Comparison of ENCODE assay signal across 17 mouse cellular contexts in genomic region chr12:31755885-31756755, GRCm38 (mm10). TPM values are rescaled to one million over a fixed set of nuclear protein-coding genes. Genes with fewer than 3 reads are reported as not detected.
DNase-seq lines count a peak whose midpoint lies in the region; ATAC-seq lines count a peak whose summit lies in the region.
"Had no signal": no experiment of that assay in that cellular context is flagged by ENCODE, and none has a peak within 500 bp of the region (broad histone marks: within the 10 kb centered on the region; RNA-seq: fewer than 3 reads in every experiment).

No protein-coding gene starts in this region.

- no peak for ATAC-seq in intestine, embryonic 15.5 days
- ATAC-seq in kidney, embryonic 14.5 days (ENCODE audit: low FRiP score, low TSS enrichment) = no peak
- ATAC-seq: hindbrain, embryonic 16.5 days; midbrain, embryonic 13.5 days had no signal

- intact Hi-C loops in left cerebral cortex, postnatal 14 days (cut with DNase I) = no loop called here

- no peak overlapping the region for H3K4me2 ChIP-seq in intestine, embryonic 15.5 days (replicated peaks)
- no peak overlapping the region for H3K4me2 ChIP-seq in kidney, embryonic 14.5 days (replicated peaks; ENCODE audit: low read depth, low read length)
- H3K4me2 ChIP-seq: liver, embryonic 15.5 days; midbrain, embryonic 13.5 days; neural tube, embryonic 12.5 days; stomach, embryonic 15.5 days had no signal

- no peaks in the 10 kb centered on the region; the same call in 1 of the 2 replicates for H3K4me1 ChIP-seq in intestine, embryonic 15.5 days (replicated peaks)
- H3K4me1 ChIP-seq in kidney, embryonic 14.5 days (ENCODE audit: control insufficient read depth, insufficient read depth, low read length) = no peaks in the 10 kb centered on the region
- H3K4me1 ChIP-seq: limb, embryonic 10.5 days; liver, embryonic 15.5 days; neural tube, embryonic 12.5 days; stomach, embryonic 15.5 days had no signal

- H3K27me3 ChIP-seq in intestine, embryonic 15.5 days (replicated peaks) = no peaks in the 10 kb centered on the region
- no peaks in the 10 kb centered on the region for H3K27me3 ChIP-seq in kidney, embryonic 14.5 days (ENCODE audit: control insufficient read depth, insufficient read depth, low read length)
- H3K27me3 ChIP-seq: liver, embryonic 15.5 days; midbrain, embryonic 13.5 days; neural tube, embryonic 12.5 days; stomach, embryonic 15.5 days had no signal

- H3K9me3 ChIP-seq in intestine, embryonic 15.5 days = no peaks in the 10 kb centered on the region
- no peaks in the 10 kb centered on the region for H3K9me3 ChIP-seq in kidney, embryonic 14.5 days (ENCODE audit: control insufficient read depth, low read length)
- H3K9me3 ChIP-seq: G1E; limb, embryonic 10.5 days; liver, embryonic 15.5 days; midbrain, embryonic 13.5 days; neural tube, embryonic 12.5 days; stomach, embryonic 15.5 days had no signal

- H3K36me3 ChIP-seq in intestine, embryonic 15.5 days = no peaks in the 10 kb centered on the region
- no peaks in the 10 kb centered on the region for H3K36me3 ChIP-seq in kidney, embryonic 14.5 days (ENCODE audit: control insufficient read depth, insufficient read depth, low read length)
- H3K36me3 ChIP-seq: limb, embryonic 10.5 days; liver, embryonic 15.5 days; midbrain, embryonic 13.5 days; neural tube, embryonic 12.5 days; stomach, embryonic 15.5 days had no signal

- no peak overlapping the region for H3K27ac ChIP-seq in intestine, embryonic 15.5 days
- H3K27ac ChIP-seq in kidney, embryonic 14.5 days (ENCODE audit: low read depth, low read length) = no peak overlapping the region
- H3K27ac ChIP-seq: limb, embryonic 10.5 days; liver, embryonic 15.5 days; midbrain, embryonic 13.5 days; neural tube, embryonic 12.5 days; stomach, embryonic 15.5 days had no signal

- 54% methylated on average over 2 of the region's 2 CpGs for WGBS in intestine, embryonic 15.5 days
- WGBS in kidney, embryonic 14.5 days = 59% methylated on average over 2 of the region's 2 CpGs

- no peak overlapping the region for H3K9ac ChIP-seq in intestine, embryonic 15.5 days
- no peak overlapping the region for H3K9ac ChIP-seq in kidney, embryonic 14.5 days (ENCODE audit: low read depth, low read length)
- H3K9ac ChIP-seq: liver, embryonic 15.5 days; midbrain, embryonic 13.5 days; neural tube, embryonic 12.5 days; stomach, embryonic 15.5 days had no signal

- DNase-seq in right cerebral cortex, adult 2 months (ENCODE audit: low spot score in 2 of 2) = peak; percentile 44 to 63
- no peak for DNase-seq in right cerebral cortex, postnatal 14 days
- peak; percentile 36 for DNase-seq in T-cell, adult 2 months (ENCODE audit: low spot score)
- peak; percentile 21 to 36 for DNase-seq in left cerebral cortex, postnatal 14 days (ENCODE audit: low spot score in 2 of 2)
- DNase-seq in thymus, postnatal 25 days = peak; percentile 14
- no peak for DNase-seq in kidney, adult 9 months
- DNase-seq: kidney, postnatal 25 days; lung, postnatal 36 days had no signal

- H3K4me3 ChIP-seq in intestine, embryonic 15.5 days (replicated peaks) = no peak overlapping the region
- H3K4me3 ChIP-seq in kidney, embryonic 14.5 days (ENCODE audit: low read length) = no peak overlapping the region
- H3K4me3 ChIP-seq: limb, embryonic 10.5 days; liver, embryonic 15.5 days; midbrain, embryonic 13.5 days; neural tube, embryonic 12.5 days; stomach, embryonic 15.5 days had no signal

RNA-seq across cellular contexts. Expression of gene Gpr22, which starts 42.4 kb away (rescaled TPM):
- total RNA-seq in left cerebral cortex, postnatal 14 days (2021) = 10 to 100 TPM; 43.3 to 45.5 TPM
- polyA plus RNA-seq in intestine, embryonic 15.5 days (2015; fragmentation: Nextera tagmentation; extraction: Ambion mirVana) = 3.6 and 5.1 TPM in 2 replicates
- polyA plus RNA-seq in kidney, embryonic 14.5 days (2014; fragmentation: Nextera tagmentation; extraction: Ambion mirVana) = 0.39 and 0.60 TPM in 2 replicates
- polyA plus RNA-seq: G1E had no signal

Comparison
In these comparisons a context has a peak if more than half of its experiments do, and no peak if none do; other contexts are left out.
1. DNase-seq: peak in right cerebral cortex, adult 2 months (2 of 2), T-cell, adult 2 months (single experiment), left cerebral cortex, postnatal 14 days (2 of 2) and thymus, postnatal 25 days (single experiment); none in right cerebral cortex, postnatal 14 days (single experiment) and kidney, adult 9 months (single experiment).